Mouse (Mus musculus): ENCODE measurements at regions not wholly inside any gene's neighbourhood (a gene's known extent, or its start where the extent isn't known, plus 50 kb on each side); places are given as distances from the start of the nearest gene placed in this dataset.
A peak's percentile ranks its signal among the peaks of the same experiment; 100 is the strongest.

DNA sequence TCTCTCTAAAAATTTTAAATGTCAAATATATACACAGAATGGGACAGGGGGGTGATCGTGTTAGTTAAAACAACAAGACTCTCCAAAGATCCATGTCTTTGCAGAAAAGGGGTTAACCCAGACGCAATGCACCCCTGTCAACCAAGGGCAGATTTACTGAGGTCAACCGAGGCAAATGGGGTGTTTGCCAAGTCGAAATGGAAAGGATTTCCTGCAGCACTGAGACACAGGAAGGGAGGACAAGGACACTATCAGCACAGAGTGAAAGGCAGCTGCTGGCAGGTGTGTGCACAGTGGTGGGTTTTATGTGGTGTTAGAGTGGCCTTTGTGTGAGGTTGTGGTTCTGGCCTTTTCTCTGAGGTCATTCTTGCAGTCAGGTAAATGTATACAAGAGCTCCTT is 226.7 kb downstream of the Ankrd16 start:
- no peaks in the 10 kb centered on the region for H3K9me3 ChIP-seq (ENCODE audit: low read depth, low read length)
- H3K4me1 ChIP-seq (ENCODE audit: insufficient read depth), result no peaks in the 10 kb centered on the region
- ATAC-seq (ENCODE audit: insufficient read depth), result peak; percentile 57; the same call in 1 of the 2 replicates
- DNase-seq, result peak; percentile 70
- no peaks in the 10 kb centered on the region for H3K27me3 ChIP-seq (ENCODE audit: insufficient read depth, low read length)
- no peaks in the 10 kb centered on the region for H3K36me3 ChIP-seq (ENCODE audit: insufficient read depth)
- no peak overlapping the region for H3K4me2 ChIP-seq
- H3K4me3 ChIP-seq (ENCODE audit: low read depth, low read length), result no peak overlapping the region
- no peak for TF ChIP-seq CTCF (IDR thresholded peaks at IDR 0.05; ENCODE audit: low read depth)
- no peak overlapping the region for H3K27ac ChIP-seq (ENCODE audit: low read depth)
- no peak overlapping the region for H3K9ac ChIP-seq
- WGBS, result 14% methylated on average over 4 of the region's 4 CpGs

DNA sequence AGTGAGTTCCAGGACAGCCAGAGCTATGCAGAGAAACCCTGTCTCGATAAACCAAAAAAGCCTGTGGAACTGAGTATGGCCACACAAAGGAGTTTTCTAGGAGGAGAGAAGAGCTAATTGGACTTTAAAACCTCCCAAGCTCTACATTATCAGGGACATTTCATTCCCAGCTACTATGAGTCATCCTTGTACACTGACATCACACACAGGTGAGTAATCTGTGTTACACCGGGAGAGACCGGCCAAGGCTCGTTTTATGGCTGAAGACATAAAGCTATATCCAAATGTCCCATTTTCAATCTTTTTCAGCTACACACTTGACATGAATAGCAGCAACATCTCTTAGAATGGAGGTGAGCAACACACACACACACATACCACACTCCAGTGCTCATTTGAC is 229.5 kb downstream of the Ankrd16 start:
- WGBS, result 96% methylated on average over 4 of the region's 4 CpGs
- H3K27ac ChIP-seq (ENCODE audit: low read depth), result no peak overlapping the region
- H3K4me2 ChIP-seq, result no peak overlapping the region
- no peak for ATAC-seq (ENCODE audit: insufficient read depth)
- H3K4me3 ChIP-seq (ENCODE audit: low read depth, low read length), result no peak overlapping the region
- H3K4me1 ChIP-seq (ENCODE audit: insufficient read depth), result 0 out of 2 replicates have a peak, but pooled peaks cover 8% of the 10 kb centered on the region
- no peaks in the 10 kb centered on the region for H3K36me3 ChIP-seq (ENCODE audit: insufficient read depth)
- H3K27me3 ChIP-seq (ENCODE audit: insufficient read depth, low read length), result no peaks in the 10 kb centered on the region
- no peak overlapping the region for H3K9ac ChIP-seq
- no peaks in the 10 kb centered on the region for H3K9me3 ChIP-seq (ENCODE audit: low read depth, low read length)
- DNase-seq, result no peak
- no peak for TF ChIP-seq CTCF (IDR thresholded peaks at IDR 0.05; ENCODE audit: low read depth)

DNA sequence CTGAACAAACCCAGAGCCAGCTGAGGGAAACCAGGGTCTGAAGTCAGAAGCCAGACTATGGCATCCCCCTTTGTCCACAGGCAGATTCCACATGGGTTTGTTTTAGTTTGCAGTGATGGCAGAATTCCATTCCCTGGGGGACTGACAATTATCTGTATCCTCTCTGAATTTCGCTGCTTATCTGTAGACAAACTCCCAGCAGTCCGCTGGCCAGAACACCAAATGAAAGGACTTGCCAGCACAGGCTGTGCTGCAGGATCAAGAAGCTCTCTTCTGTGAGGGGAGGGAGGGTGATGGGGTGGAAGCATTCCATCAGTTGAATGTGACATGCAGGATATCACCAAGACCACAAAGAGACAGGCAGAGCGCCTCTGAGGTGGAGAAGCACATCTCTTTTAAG is 233.8 kb downstream of the Ankrd16 start:
- H3K9me3 ChIP-seq (ENCODE audit: low read depth, low read length), result no peaks in the 10 kb centered on the region
- no peak overlapping the region for H3K4me3 ChIP-seq (ENCODE audit: low read depth, low read length)
- H3K36me3 ChIP-seq (ENCODE audit: insufficient read depth), result no peaks in the 10 kb centered on the region
- H3K9ac ChIP-seq, result no peak overlapping the region
- TF ChIP-seq CTCF (IDR thresholded peaks at IDR 0.05; ENCODE audit: low read depth), result no peak
- 0 out of 2 replicates have a peak, but pooled peaks cover 8% of the 10 kb centered on the region for H3K4me1 ChIP-seq (ENCODE audit: insufficient read depth)
- ATAC-seq (ENCODE audit: insufficient read depth), result peak; percentile 83
- WGBS, result 11% methylated on average over 3 of the region's 3 CpGs
- H3K27me3 ChIP-seq (ENCODE audit: insufficient read depth, low read length), result no peaks in the 10 kb centered on the region
- no peak overlapping the region for H3K4me2 ChIP-seq
- no peak overlapping the region for H3K27ac ChIP-seq (ENCODE audit: low read depth)
- peak; percentile 68 for DNase-seq

DNA sequence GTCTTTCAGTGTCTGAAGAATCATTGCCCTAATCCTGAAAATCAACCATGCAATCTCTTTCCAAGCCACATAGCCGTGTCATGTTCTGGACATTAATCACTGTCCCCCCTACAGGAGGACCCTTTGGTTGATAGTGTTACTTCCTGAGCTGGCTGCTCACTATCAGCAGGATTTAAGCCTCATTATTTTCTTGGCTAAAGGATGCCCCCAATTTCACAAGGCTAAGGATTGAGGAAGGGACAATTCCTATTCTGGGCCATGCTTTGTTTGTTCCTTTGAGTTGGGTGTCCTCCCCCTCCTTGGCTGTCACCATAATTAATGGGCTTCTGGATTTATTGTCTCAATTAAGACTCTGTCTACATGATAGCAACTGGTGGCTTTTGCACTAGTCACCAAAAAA is 241.9 kb downstream of the Ankrd16 start:
- Histone ChIP-seq H3K9me3 (ENCODE audit: low read depth, low read length) (no peaks in the 10 kb centered on the region), H3K4me2 (no peak overlapping the region), H3K9ac (no peak overlapping the region), H3K27me3 (ENCODE audit: insufficient read depth, low read length) (no peaks in the 10 kb centered on the region), H3K4me3 (ENCODE audit: low read depth, low read length) (no peak overlapping the region), H3K27ac (ENCODE audit: low read depth) (no peak overlapping the region), H3K36me3 (ENCODE audit: insufficient read depth) (no peaks in the 10 kb centered on the region), H3K4me1 (ENCODE audit: insufficient read depth) (peaks cover 15% of the 10 kb centered on the region; the same call in 1 of the 2 replicates)
- ATAC-seq (ENCODE audit: insufficient read depth) (0 out of 2 replicates have a peak, but pooled peaks have one; percentile 13), DNase-seq (peak; percentile 59)
- TF ChIP-seq CTCF (IDR thresholded peaks at IDR 0.05; ENCODE audit: low read depth), result no peak
- WGBS, result 16% methylated on average over 1 of the region's 1 CpGs

DNA sequence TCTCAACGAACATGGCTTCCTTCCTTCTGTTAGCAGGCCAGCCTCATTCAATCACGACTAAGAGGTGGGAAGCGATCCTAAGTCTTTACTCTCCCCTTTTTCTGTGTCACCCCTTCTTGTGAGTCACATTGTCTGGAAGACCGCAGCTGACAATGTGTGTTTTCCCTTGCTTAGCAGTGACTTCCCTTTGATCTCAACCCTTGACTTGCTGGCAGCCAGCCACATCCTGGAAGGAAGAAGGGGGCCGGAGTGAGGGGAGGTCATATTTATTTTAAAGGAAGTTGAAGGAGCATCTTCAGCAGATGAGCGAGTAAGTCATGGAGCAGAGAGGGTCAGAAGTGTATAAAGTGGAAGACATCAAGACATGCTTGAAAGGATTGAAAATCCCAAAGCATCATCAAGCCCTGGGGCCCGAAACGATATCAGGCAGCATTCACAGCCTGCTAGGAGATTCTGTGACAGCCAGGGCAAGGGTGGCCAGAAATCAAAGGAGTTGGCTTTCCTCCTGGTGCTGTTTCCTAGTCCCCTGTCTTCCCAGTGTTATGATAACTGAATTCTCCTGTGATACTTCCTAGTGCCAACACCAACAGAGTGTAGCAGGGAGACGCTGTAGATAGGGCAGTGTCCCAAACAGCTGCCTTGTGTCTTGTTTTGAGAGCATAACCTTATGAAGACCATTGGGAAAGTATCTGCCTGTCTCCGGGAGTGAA is 245.9 kb downstream of the Ankrd16 start:
- peak overlapping the region; percentile 29 for H3K4me2 ChIP-seq

DNA sequence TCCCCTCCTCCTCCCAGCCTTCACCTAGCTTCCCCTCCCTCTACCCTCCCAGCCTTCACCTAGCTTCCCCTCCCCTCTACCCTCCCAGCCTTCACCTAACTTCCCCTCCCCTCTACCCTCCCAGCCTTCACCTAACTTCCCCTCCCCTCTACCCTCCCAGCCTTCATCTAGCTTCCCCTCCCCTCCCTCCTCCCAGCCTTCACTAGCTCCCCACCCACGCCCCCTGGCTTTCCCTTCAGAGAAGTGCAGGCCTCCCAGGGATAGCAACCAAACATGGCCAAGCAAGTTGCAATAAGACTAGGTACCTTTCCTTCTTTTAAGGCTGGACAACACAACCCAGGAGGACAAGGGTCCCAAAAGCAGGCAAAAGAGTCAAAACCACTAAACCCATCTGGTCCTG is 248.5 kb downstream of the Ankrd16 start:
- ATAC-seq (ENCODE audit: insufficient read depth) (no peak), DNase-seq (no peak)
- no peaks in the 10 kb centered on the region for H3K27me3 ChIP-seq (ENCODE audit: insufficient read depth, low read length)
- H3K4me2 ChIP-seq, result no peak overlapping the region
- WGBS, result 74% methylated on average over 1 of the region's 1 CpGs
- no peak overlapping the region for H3K4me3 ChIP-seq (ENCODE audit: low read depth, low read length)
- no peaks in the 10 kb centered on the region for H3K9me3 ChIP-seq (ENCODE audit: low read depth, low read length)
- no peak for TF ChIP-seq CTCF (IDR thresholded peaks at IDR 0.05; ENCODE audit: low read depth)
- no peak overlapping the region for H3K27ac ChIP-seq (ENCODE audit: low read depth)
- peaks cover 12% of the 10 kb centered on the region; the same call in 1 of the 2 replicates for H3K4me1 ChIP-seq (ENCODE audit: insufficient read depth)
- H3K36me3 ChIP-seq (ENCODE audit: insufficient read depth), result no peaks in the 10 kb centered on the region
- H3K9ac ChIP-seq, result no peak overlapping the region

More for the DNA sequence above, 245.9 kb downstream of the Ankrd16 start:
- Histone ChIP-seq H3K27ac (ENCODE audit: low read depth) (peak overlapping the region; percentile 85), H3K9ac (no peak overlapping the region), H3K4me3 (ENCODE audit: low read depth, low read length) (no peak overlapping the region), H3K27me3 (ENCODE audit: insufficient read depth, low read length) (no peaks in the 10 kb centered on the region), H3K36me3 (ENCODE audit: insufficient read depth) (no peaks in the 10 kb centered on the region), H3K4me1 (ENCODE audit: insufficient read depth) (peaks cover 15% of the 10 kb centered on the region; the same call in 1 of the 2 replicates), H3K9me3 (ENCODE audit: low read depth, low read length) (no peaks in the 10 kb centered on the region)
- ATAC-seq (ENCODE audit: insufficient read depth), result peak; percentile 92
- WGBS, result 17% methylated on average over 10 of the region's 10 CpGs
- peak; percentile 89 for DNase-seq
- TF ChIP-seq CTCF (IDR thresholded peaks at IDR 0.05; ENCODE audit: low read depth), result no peak

DNA sequence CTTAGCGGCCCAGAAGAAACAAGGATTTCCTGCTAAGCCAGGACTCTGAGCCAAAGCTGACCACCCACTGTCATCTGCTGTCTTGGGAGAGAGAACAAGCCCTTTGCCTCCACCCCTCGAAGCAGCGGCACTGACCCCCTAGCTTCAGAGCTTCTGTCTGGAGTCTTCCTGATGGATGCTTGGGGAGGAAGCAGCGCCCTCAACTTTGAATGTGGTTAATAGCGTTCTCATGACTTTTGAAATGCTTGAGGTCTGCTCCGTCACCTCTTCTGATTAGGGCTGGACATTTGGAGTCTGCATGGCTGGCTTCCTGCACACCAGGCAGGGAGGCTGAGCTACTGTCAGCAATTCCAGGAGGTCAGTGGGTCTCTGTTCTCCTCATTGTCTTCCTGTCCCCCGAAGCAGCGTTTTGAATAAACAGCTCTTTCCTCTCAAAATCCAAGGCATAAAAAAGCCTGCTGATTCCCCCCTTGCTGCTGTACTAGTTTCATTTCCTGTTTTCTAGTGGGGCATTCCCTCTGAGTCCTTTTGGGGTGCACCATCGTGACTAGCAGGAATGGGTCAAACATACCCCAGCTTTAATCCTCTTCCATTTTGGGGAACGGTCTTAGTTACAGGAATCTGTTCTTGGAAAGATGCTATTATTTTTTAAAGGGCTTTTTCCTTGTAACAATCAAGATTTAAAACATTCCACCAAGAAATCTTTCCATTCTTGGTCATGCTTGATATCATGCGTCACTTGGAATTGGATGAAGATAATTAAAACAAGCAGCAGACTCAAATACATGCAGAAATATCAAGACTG is 256.0 kb downstream of the Ankrd16 start:
- Histone ChIP-seq H3K27me3 (ENCODE audit: insufficient read depth, low read length) (no peaks in the 10 kb centered on the region), H3K9ac (no peak overlapping the region), H3K4me1 (ENCODE audit: insufficient read depth) (0 out of 2 replicates have a peak, but pooled peaks cover 11% of the 10 kb centered on the region), H3K4me2 (peak overlapping the region; percentile 33), H3K27ac (ENCODE audit: low read depth) (peak overlapping the region; percentile 63), H3K36me3 (ENCODE audit: insufficient read depth) (no peaks in the 10 kb centered on the region), H3K9me3 (ENCODE audit: low read depth, low read length) (no peaks in the 10 kb centered on the region), H3K4me3 (ENCODE audit: low read depth, low read length) (no peak overlapping the region)
- TF ChIP-seq CTCF (IDR thresholded peaks at IDR 0.05; ENCODE audit: low read depth), result no peak
- 39% methylated on average over 11 of the region's 11 CpGs for WGBS
- DNase-seq (peak; percentile 73), ATAC-seq (ENCODE audit: insufficient read depth) (peak; percentile 89)

Data from lung, embryonic 14.5 days (tissue).